Mouse (Mus musculus): Measurements from ENCODE around the gene Eda. TPM values are rescaled to one million over a fixed set of nuclear protein-coding genes. Genes with fewer than 3 reads are reported as not detected.

Eda gene
- total and polyA plus RNA-seq, 3 experiments = 0.13 to 0.40 (median 0.30) TPM

DNA sequence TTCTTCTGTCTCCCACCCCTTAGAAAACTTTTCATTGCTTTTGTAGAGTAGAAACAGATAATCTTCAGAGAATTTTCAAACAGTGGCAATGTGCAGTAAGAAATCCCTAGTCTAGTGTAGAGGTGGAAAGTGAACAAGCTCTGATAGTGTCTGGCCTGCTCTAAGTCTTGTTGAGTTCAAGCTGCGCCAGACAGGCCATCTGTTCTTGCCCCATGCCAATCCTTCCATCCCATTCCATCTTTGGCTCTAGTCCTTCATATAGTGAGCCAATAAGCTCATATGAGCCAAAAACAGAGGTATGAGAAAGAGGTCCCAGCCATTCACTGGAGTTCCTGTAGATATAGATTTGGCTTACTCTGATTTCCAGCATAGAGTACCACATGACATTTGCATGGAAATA, 414.5 kb downstream of the Eda start:
- Histone ChIP-seq H3K9me3 (replicated peaks; ENCODE audit: low read length) (no peaks in the 10 kb centered on the region), H3K27me3 (replicated peaks) (no peaks in the 10 kb centered on the region), H3K4me1 (ENCODE audit: control insufficient read depth in 1 of 2, insufficient read depth in 2 of 2) (no peaks in the 10 kb centered on the region), H3K4me2 (ENCODE audit: insufficient read depth, low read depth, poor library complexity, severe bottlenecking) (no peak overlapping the region), H3K4me3 (replicated peaks in 1 of 3; ENCODE audit: low read depth in 2 of 3, low read length in 2 of 3, poor library complexity in 1 of 3) (no peak overlapping the region), H3K9ac (ENCODE audit: insufficient read depth, low read depth) (no peak overlapping the region), H3K79me2 (replicated peaks; ENCODE audit: control insufficient read depth, extremely low read depth, insufficient read depth, poor library complexity, severe bottlenecking) (no peaks in the 10 kb centered on the region), H3K27ac (ENCODE audit: insufficient read depth, low read depth) (no peak overlapping the region), H3K36me3 (replicated peaks in 1 of 2; ENCODE audit: control insufficient read depth in 1 of 2, insufficient read depth in 1 of 2, low read length in 1 of 2) (no peaks in the 10 kb centered on the region)
- in situ Hi-C loops (cut with MboI; ENCODE audit: low pct_ligation_motif_present, low pct_unique_long_range_greater_than_20kb, low sequenced_read_pairs) = no loop called here
- dilution Hi-C loops (cut with MboI; ENCODE audit: extremely low pct_ligation_motif_present, extremely low pct_unique_long_range_greater_than_20kb, low sequenced_read_pairs) = no loop called here
- no peak for DNase-seq (ENCODE audit: extremely low read depth)
- TF ChIP-seq E2F4 (IDR thresholded peaks at IDR 0.05; ENCODE audit: insufficient replicate concordance, low read depth, low read length) (no peak), MAZ (IDR thresholded peaks at IDR 0.05; ENCODE audit: low read depth, low read length) (no peak), EP300 (IDR thresholded peaks at IDR 0.05; ENCODE audit: low read length) (no peak), RCOR1 (conservative IDR thresholded peaks at IDR 0.05; ENCODE audit: low read depth, low read length) (no peak), SMC3 (IDR thresholded peaks at IDR 0.05; ENCODE audit: low read depth, low read length) (no peak), BHLHE40 (IDR thresholded peaks at IDR 0.05; ENCODE audit: low read depth, low read length) (no peak), TBP (conservative IDR thresholded peaks at IDR 0.05; ENCODE audit: low read depth, low read length) (no peak), JUND (conservative IDR thresholded peaks at IDR 0.05; ENCODE audit: low read depth, low read length) (no peak), ZNF384 (IDR thresholded peaks at IDR 0.05; ENCODE audit: low read depth, low read length) (no peak), JUN (IDR thresholded peaks at IDR 0.05; ENCODE audit: insufficient read depth, low read depth, low read length) (no peak), MEF2A (IDR thresholded peaks at IDR 0.05; ENCODE audit: borderline replicate concordance, low read depth, low read length) (no peak), ZKSCAN1 (IDR thresholded peaks at IDR 0.05; ENCODE audit: borderline replicate concordance, low read depth, low read length) (no peak), UBTF (IDR thresholded peaks at IDR 0.05; ENCODE audit: low read depth, low read length) (no peak), IRF4 (IDR thresholded peaks at IDR 0.05; ENCODE audit: low read depth, low read length) (no peak), USF1 (IDR thresholded peaks at IDR 0.05; ENCODE audit: low read depth, low read length) (no peak), POLR2A (IDR thresholded peaks at IDR 0.05; ENCODE audit: low read depth, low read length) (no peak)

- in situ Hi-C loops (cut with MboI; ENCODE audit: low pct_ligation_motif_present, low pct_unique_long_range_greater_than_20kb, low sequenced_read_pairs) = no loop called here
- peak; percentile 17 for DNase-seq (ENCODE audit: extremely low read depth)
Observed at GRCm38 (mm10) chrX:100392304-100392703, 416.9 kb downstream of the Eda start.

More at GRCm38 (mm10) chrX:100392304-100392703, 416.9 kb downstream of the Eda start:
- dilution Hi-C loops (cut with MboI; ENCODE audit: extremely low pct_ligation_motif_present, extremely low pct_unique_long_range_greater_than_20kb, low sequenced_read_pairs) = no loop called here
- H3K79me2 ChIP-seq (replicated peaks; ENCODE audit: control insufficient read depth, extremely low read depth, insufficient read depth, poor library complexity, severe bottlenecking) = no peaks in the 10 kb centered on the region
- no peak overlapping the region for H3K9ac ChIP-seq (ENCODE audit: insufficient read depth, low read depth)
- no peaks in the 10 kb centered on the region for H3K9me3 ChIP-seq (replicated peaks; ENCODE audit: low read length)
- no peaks in the 10 kb centered on the region for H3K27me3 ChIP-seq (replicated peaks)
- no peak overlapping the region for H3K27ac ChIP-seq (ENCODE audit: insufficient read depth, low read depth)
- no peak overlapping the region for H3K4me2 ChIP-seq (ENCODE audit: insufficient read depth, low read depth, poor library complexity, severe bottlenecking)
- H3K4me3 ChIP-seq (replicated peaks in 1 of 3; ENCODE audit: low read depth in 2 of 3, low read length in 2 of 3, poor library complexity in 1 of 3) = no peak overlapping the region
- no peaks in the 10 kb centered on the region for H3K36me3 ChIP-seq (replicated peaks in 1 of 2; ENCODE audit: control insufficient read depth in 1 of 2, insufficient read depth in 1 of 2, low read length in 1 of 2)
- no peak for TF ChIP-seq BHLHE40 (IDR thresholded peaks at IDR 0.05; ENCODE audit: low read depth, low read length)
- peak; percentile 36 for TF ChIP-seq RAD21 (IDR thresholded peaks at IDR 0.05; ENCODE audit: low read depth, low read length)
- TF ChIP-seq NELFE (IDR thresholded peaks at IDR 0.05; ENCODE audit: low read depth, low read length) = no peak
- TF ChIP-seq SMC3 (IDR thresholded peaks at IDR 0.05; ENCODE audit: low read depth, low read length) = peak; percentile 42
- peak; percentile 38 to 61 for TF ChIP-seq CTCF (conservative IDR thresholded peaks at IDR 0.05 in 1 of 2, IDR thresholded peaks at IDR 0.05 in 1 of 2; ENCODE audit: low read depth in 2 of 2, low read length in 2 of 2)
- H3K4me1 ChIP-seq (ENCODE audit: control insufficient read depth in 1 of 2, insufficient read depth in 2 of 2) = no peaks in the 10 kb centered on the region

Data from CH12.LX (cell line).